Mouse (Mus musculus) stomach, postnatal 0 days (tissue): ENCODE data around the gene Mxd1. TPM values are rescaled to one million over a fixed set of nuclear protein-coding genes. Genes with fewer than 3 reads are reported as not detected.

ENCODE experiments used
- ATAC-seq: fragments of 200-750 bp; cut with Nextera tagmentation; 2 replicates; pipeline ENCODE4 v1.8.0; 2017; ENCODE audit not compliant: low FRiP score, low TSS enrichment
- DNase-seq: peaks from one replicate; pipeline ENCODE4 v3.0.0-alpha.2; 2016; ENCODE audit warnings: low spot score
- H3K27ac ChIP-seq: fragments of 300-500 bp; sonication (generic); replicated peaks from 2 replicates; pipeline ENCODE4 v1.5.1; 2014; ENCODE audit warnings: mild to moderate bottlenecking, control low read depth
- H3K27me3 ChIP-seq: fragments of 300-500 bp; sonication (generic); 2 replicates; pipeline ENCODE4 v1.6.1; 2014; ENCODE audit warnings: low read length; ENCODE audit not compliant: control insufficient read depth, insufficient read depth
- H3K36me3 ChIP-seq: fragments of 300-500 bp; sonication (generic); 2 replicates; pipeline ENCODE4 v1.6.1; 2014; ENCODE audit warnings: low read length, mixed read lengths; ENCODE audit not compliant: control insufficient read depth, insufficient read depth
- H3K4me1 ChIP-seq: fragments of 300-500 bp; sonication (generic); replicated peaks from 2 replicates; pipeline ENCODE4 v1.6.1; 2014; ENCODE audit warnings: antibody characterized with exemption; ENCODE audit not compliant: control insufficient read depth, insufficient read depth
- H3K4me2 ChIP-seq: fragments of 300-500 bp; sonication (generic); replicated peaks from 2 replicates; pipeline ENCODE4 v1.6.1; 2014; ENCODE audit warnings: low read depth, mild to moderate bottlenecking, control low read depth, moderate library complexity
- H3K4me3 ChIP-seq: fragments of 300-500 bp; sonication (generic); 2 replicates; pipeline ENCODE4 v1.5.1; 2014; ENCODE audit warnings: low read depth, low read length, control low read depth
- H3K9ac ChIP-seq: fragments of 300-500 bp; sonication (generic); 2 replicates; pipeline ENCODE4 v1.6.1; 2014; ENCODE audit warnings: mild to moderate bottlenecking, low read length, control low read depth, mixed read lengths
- H3K9me3 ChIP-seq: fragments of 300-500 bp; sonication (generic); 2 replicates; pipeline ENCODE4 v1.6.1; 2016; ENCODE audit warnings: low read length; ENCODE audit not compliant: control insufficient read depth
- CTCF ChIP-seq: IDR thresholded peaks from 2 replicates; pipeline ENCODE4 v1.5.1; 2016; ENCODE audit warnings: antibody characterized with exemption, low read depth, mild to moderate bottlenecking, moderate library complexity
- EP300 ChIP-seq: optimal IDR thresholded peaks from 2 replicates; pipeline ENCODE3; 2016; ENCODE audit warnings: antibody characterized with exemption
- WGBS: fragments of 180-500 bp; shearing (Covaris S2); extraction: QIAGEN DNeasy Blood & Tissue Kit; methylation state at CpG from one replicate; pipeline ENCODE4 v1.1.7; 2014; 5-methylcytosine and 5-hydroxymethylcytosine counted together
- polyA plus RNA-seq: library from polyadenylated mRNA; unstranded; fragments of >200 nt; fragmentation: Nextera tagmentation; extraction: Ambion mirVana; gene quantifications from 2 replicates; pipeline ENCODE4 v1.2.1, GENCODE M21; 2015

Gene Mxd1
- polyA plus RNA-seq, 1 experiment from 2014 or later = 27.3 TPM

- TF ChIP-seq CTCF (peak; percentile 99), EP300 (no peak)
- no peak for ATAC-seq
- no peak for DNase-seq
- Histone ChIP-seq H3K27ac (0 out of 2 replicates have a peak overlapping the region, but pooled peaks have one; percentile 19), H3K9ac (no peak overlapping the region), H3K4me2 (no peak overlapping the region), H3K4me3 (no peak overlapping the region), H3K27me3 (no peaks in the 10 kb centered on the region), H3K36me3 (peaks cover 8% of the 10 kb centered on the region), H3K9me3 (no peaks in the 10 kb centered on the region), H3K4me1 (no peaks in the 10 kb centered on the region)
- 13% methylated on average over 2 of the region's 2 CpGs for WGBS
These were observed 1.9 kb upstream of the Mxd1 start for GRCm38 (mm10) chr6:86670873-86671272.

- peaks cover 2% of the 10 kb centered on the region; the same call in 1 of the 2 replicates for H3K36me3 ChIP-seq
- peak overlapping the region; percentile 88 for H3K27ac ChIP-seq
- ATAC-seq (peak; percentile 99), DNase-seq (peak; percentile 100)
- H3K4me1 ChIP-seq = no peaks in the 10 kb centered on the region
- no peaks in the 10 kb centered on the region for H3K9me3 ChIP-seq
- under 1% methylated on average over 32 of the region's 37 CpGs for WGBS
- H3K27me3 ChIP-seq = no peaks in the 10 kb centered on the region
- H3K9ac ChIP-seq = peak overlapping the region; percentile 92
- H3K4me2 ChIP-seq = peak overlapping the region; percentile 63
- TF ChIP-seq EP300 (no peak), CTCF (no peak)
- peak overlapping the region; percentile 98 for H3K4me3 ChIP-seq
These were observed 323 bp upstream of the Mxd1 start for GRCm38 (mm10) chr6:86669240-86669727.

GRCm38 (mm10) chr6:86667061-86667460, 1.9 kb downstream of the Mxd1 start:
- H3K27ac ChIP-seq = no peak overlapping the region
- H3K27me3 ChIP-seq = no peaks in the 10 kb centered on the region
- TF ChIP-seq EP300 = no peak
- TF ChIP-seq CTCF = no peak
- H3K9me3 ChIP-seq = no peaks in the 10 kb centered on the region
- peaks cover 5% of the 10 kb centered on the region; the same call in 1 of the 2 replicates for H3K36me3 ChIP-seq
- 81% methylated on average over 10 of the region's 10 CpGs for WGBS
- no peaks in the 10 kb centered on the region for H3K4me1 ChIP-seq
- H3K4me3 ChIP-seq = no peak overlapping the region; the same call in 1 of the 2 replicates
- DNase-seq = no peak
- ATAC-seq = no peak
- H3K4me2 ChIP-seq = peak overlapping the region; percentile 85; the same call in 1 of the 2 replicates
- no peak overlapping the region for H3K9ac ChIP-seq

GRCm38 (mm10) chr6:86665560-86666307, 3.2 kb downstream of the Mxd1 start:
- no peaks in the 10 kb centered on the region for H3K9me3 ChIP-seq
- no peak for DNase-seq
- H3K27ac ChIP-seq = no peak overlapping the region
- 76% methylated on average over 17 of the region's 17 CpGs for WGBS
- peaks cover 9% of the 10 kb centered on the region; the same call in 1 of the 2 replicates for H3K36me3 ChIP-seq
- no peak overlapping the region for H3K9ac ChIP-seq
- H3K4me1 ChIP-seq = no peaks in the 10 kb centered on the region
- no peaks in the 10 kb centered on the region for H3K27me3 ChIP-seq
- ATAC-seq = no peak
- no peak overlapping the region for H3K4me3 ChIP-seq
- TF ChIP-seq EP300 = no peak
- no peak for TF ChIP-seq CTCF
- 0 out of 2 replicates have a peak overlapping the region, but pooled peaks have one; percentile 9 for H3K4me2 ChIP-seq

- ATAC-seq (no peak), DNase-seq (no peak)
- H3K4me2 ChIP-seq = no peak overlapping the region
- H3K4me1 ChIP-seq = no peaks in the 10 kb centered on the region
- TF ChIP-seq CTCF = no peak
- no peak for TF ChIP-seq EP300
- no peak overlapping the region for H3K9ac ChIP-seq
- no peak overlapping the region for H3K4me3 ChIP-seq
- WGBS = 74% methylated on average over 5 of the region's 5 CpGs
- H3K9me3 ChIP-seq = no peaks in the 10 kb centered on the region
- peaks cover 9% of the 10 kb centered on the region; the same call in 1 of the 2 replicates for H3K36me3 ChIP-seq
- no peaks in the 10 kb centered on the region for H3K27me3 ChIP-seq
- no peak overlapping the region for H3K27ac ChIP-seq
These were observed 3.9 kb downstream of the Mxd1 start for GRCm38 (mm10) chr6:86665076-86665475.
